Mouse (Mus musculus) layer of hippocampus, adult 11-12 months (tissue): ENCODE measurements around the gene Rc3h2.

Source experiments
- DNase-seq: peaks from one replicate; pipeline ENCODE4 v3.0.0; 2022; ENCODE audit warnings: low spot score

Gene Rc3h2

GRCm38 (mm10) chr2:37338497-37339187 is 84.1 kb downstream of the Rc3h2 start:
- peak; percentile 50 for DNase-seq

- no peak for DNase-seq
These were observed 89.4 kb downstream of the Rc3h2 start for GRCm38 (mm10) chr2:37333321-37333720.

- DNase-seq = no peak
These were observed 96.5 kb downstream of the Rc3h2 start, which contains the start of gene Olfr368 for GRCm38 (mm10) chr2:37326215-37326614. Gene Olfr368 (plus strand): TSS chr2:37326515.
